Mouse (Mus musculus): ENCODE results near the gene Trim50.

The Trim50 gene

DNA sequence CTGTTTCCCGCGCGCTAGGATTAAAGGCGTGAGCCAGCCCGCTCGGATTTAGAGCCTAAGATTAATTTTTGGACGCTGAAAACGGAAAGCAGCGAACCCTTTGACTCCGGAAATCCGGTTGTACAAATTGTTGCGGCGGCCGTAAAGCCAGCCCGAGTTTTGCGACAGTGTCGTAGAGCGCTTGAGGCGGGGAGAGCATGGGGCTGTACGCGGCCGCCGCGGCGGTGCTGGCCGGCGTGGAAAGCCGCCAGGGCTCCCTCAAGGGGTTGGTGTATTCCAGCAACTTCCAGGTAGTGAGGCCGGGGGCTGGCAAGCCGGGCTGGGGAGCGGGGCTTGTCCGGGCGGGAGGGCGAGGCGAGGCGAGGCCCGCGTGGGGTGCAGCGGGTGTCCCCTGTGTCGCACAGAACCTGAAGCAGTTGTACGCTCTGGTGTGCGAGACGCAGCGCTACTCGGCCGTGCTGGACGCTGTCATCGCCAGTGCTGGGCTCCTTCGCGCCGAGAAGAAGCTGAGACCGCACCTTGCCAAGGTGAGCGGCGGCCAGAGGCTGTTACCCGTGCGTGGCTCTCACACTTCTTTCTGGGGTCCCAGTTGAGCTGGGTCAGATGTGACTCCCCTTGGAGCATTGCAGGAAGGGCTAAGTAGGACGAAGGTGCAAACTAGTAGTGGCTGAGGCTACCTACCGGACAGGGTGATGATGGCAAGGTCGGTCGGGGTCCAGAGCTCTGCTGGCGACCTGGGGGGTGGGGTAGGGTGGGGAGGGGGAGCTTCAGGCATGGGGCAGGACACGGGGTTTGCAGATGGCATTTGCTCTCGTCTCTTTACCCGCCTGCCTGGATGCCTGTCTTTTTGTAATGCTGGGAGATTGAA is 16.9 kb downstream of the Trim50 start, which contains the start of gene Nsun5:
Nsun5 (plus strand) TSS at position 167 of the 868 bp plus-strand sequence.
- DNase-seq (ENCODE audit: extremely low spot score), result peak; percentile 94

DNA sequence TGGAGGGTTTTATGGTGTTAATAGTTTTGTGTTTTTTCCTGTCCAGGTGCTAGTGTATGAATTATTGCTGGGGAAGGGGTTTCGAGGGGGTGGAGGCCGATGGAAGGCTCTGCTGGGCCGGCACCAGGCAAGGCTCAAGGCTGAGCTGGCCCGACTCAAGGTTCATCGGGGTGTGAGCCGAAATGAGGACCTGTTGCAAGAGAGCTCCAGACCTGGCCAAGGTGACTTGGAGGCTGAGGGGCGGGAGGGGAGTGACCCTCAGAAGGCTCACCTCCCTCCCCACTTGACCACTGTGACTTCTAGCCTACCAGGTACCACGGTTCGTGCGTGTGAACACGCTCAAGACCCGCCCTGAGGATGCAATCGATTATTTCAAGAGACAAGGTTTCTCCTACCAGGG is 18.1 kb downstream of the Trim50 start:
- DNase-seq (ENCODE audit: extremely low spot score), result no peak

DNA sequence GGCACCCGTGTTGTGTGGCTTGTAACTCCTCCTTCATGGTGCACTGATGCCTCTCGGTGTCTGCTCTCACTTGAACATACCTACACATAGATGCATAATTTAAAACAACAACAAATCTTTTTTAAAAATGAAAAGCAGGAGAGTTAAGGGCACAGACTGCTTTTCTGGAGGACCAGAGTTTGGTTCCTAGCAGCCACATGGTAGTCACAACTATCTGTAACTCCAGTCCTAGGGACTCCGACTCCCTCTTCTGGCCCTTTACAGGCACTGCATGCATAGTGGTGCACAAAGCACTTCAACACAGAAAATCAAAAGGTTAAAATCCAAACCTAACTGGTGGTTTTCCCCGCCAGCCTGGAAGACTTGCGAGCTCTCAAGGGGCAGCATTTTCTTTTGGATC is 20.5 kb downstream of the Trim50 start:
- DNase-seq (ENCODE audit: extremely low spot score), result no peak

DNA sequence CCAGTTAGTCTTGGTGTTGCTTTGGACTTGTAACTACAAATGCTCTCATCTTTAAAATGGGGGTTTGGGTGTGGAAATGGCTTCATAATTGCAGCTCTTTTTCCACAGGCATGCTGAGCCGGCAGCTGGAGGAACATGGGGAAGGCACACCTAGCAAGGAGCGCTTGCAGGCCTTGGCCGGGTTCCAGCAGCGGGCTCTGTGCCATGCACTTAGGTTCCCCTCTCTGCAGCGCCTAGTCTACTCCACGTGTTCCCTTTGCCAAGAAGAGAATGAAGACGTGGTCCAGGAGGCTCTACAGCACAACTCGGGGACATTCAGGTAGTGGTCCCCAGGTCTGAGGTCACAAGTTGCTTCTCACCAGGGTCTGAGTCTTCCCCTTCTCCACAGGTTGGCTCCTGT is 22.1 kb downstream of the Trim50 start:
- no peak for DNase-seq (ENCODE audit: extremely low spot score)

DNA sequence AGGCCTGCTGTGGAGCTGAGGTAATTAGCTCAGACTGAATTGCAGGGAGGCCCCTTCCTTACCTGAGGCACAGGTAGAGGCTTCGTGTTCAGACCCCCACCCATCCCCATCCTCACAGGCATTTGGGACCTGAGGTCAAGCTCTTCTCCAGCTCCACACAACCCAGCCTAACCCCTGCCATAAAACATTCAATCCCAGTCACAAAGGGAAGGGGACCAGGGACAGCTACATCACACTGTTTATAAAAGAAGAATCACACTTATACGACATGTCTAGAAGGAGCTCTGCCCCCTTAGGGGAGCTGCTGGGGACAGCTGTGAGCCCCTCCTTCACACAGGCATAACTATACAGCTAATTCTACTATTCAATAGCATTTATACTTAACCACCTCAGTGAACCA is 23.2 kb downstream of the Trim50 start:
- no peak for DNase-seq (ENCODE audit: extremely low spot score)

DNA sequence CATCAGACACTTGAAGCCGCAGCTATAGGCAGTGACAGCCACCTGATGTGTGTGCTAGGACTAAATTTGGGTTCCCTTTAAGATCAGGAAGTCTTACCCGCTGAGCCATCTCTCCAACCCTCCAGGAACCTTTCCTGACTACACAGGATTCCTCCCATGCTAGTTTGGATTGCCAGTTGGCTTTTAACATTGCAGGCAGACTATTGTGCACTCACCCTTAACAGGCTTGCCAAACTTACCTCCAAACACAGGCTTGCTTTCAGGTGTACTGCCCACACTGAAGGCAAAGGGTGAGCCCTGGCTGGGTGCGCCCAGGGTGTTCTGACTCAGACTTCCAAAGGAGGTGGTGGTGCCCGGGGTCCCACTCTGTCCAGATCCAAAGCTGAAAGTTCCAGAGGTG is 27.6 kb downstream of the Trim50 start:
- no peak for DNase-seq (ENCODE audit: extremely low spot score)

DNA sequence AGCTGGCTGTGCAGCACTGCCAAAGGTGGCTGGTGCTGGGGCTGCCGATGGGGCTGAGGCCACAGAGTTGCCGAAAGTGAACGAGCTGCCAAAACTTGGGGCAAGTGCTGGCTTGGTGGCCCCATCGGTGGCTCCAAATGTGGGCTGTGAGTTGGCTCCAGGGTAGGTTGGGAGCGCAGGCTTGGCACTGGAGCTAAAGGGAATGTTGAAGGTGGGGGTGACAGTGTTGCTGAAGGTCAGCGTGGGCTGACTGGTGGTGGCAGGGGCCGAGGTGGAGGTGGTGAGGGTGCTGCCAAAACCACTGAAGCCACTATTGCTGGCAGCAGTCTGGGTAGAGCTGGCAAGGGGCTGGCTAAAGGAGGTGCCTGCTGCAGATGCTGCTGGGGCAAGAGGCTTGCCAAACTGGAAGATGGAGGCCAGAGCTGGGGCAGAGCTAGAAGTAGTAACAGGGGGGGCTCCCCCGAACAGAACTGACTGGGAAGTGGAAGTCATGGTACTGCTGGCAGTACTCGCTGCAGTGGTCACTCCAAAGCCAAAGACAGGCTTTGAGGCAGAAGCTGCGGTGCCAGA is 28.3 kb downstream of the Trim50 start:
- DNase-seq (ENCODE audit: extremely low spot score), result no peak

DNA sequence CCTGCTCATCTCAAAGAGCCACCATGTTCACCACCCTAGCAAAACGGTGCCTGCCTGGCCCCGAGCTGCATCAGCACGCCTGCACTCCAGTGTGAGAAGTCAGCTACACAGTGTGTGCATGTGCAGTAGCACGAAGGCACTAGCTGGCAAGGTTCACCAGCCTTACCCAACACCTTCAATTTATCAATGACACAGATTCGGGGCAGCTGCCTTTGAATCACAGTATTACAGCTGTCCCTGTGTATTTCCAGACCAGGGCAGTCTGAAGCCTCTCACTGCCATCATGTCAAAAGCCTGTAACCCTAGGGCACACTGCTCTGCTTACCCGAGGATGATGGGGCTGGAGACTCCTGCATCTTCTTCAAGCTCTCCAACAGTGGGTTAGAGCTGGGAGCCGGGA is 29.7 kb downstream of the Trim50 start:
- DNase-seq (ENCODE audit: extremely low spot score), result no peak

DNA sequence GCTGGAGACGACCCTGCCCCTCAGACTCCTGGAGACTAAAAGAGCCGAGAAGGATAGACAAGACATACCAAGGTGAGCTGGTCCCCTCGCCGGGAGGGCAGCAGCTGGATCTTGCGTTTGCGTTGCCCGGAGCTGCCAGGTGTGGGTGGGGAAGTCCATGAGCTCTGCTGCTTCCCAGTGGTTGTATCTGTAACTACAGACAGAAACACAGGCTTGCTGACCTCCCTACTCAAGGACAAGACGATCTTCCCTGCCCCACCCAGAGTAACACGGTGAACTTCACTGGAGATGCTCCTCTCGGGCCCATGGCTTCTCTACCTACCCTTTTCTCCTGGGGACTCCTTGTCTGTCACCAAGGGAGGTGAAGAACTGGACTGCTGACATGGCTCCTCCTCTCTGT is 30.7 kb downstream of the Trim50 start:
- DNase-seq (ENCODE audit: extremely low spot score), result no peak

DNA sequence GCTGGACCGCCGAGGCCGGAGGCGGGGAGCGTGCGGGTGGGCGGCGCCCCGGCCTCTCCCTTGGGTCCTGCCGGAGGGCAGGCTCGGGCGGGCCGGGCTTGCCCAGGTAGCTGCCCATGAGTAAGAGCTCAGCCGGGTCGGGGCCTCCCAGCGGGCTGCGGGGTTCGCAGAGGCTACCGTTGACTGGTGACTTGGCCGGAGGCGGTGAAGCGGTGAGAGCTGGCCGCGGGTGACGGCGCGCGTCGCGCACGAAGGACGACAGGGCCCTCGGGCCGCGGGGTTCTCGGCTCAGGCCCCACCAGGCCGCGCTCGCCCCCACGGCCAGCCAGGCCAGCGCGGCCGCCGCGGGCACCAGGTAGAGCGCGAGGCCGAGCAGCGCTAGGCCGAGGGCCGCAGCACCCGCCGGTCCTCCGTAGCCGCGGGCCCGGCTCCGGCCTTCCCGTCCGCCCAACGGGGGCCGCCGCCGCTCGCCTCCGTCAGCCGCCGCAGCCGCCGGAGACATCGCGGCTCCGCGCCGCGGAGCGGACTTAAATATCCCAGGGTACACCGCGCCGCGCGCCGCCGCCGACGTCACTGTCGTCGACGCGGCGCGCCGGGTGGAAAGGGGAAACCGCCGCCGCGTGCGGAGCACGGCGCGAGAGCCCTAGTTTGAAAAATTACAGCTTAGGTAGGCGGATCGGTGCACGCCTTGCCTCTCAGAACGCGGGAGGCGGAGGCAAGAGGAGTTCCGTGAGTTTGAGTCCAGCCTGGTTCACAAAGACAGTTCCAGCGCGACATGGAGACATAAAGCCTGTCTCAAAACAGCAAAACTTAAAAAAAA is 41.1 kb downstream of the Trim50 start, which contains the start of gene Pom121:
Pom121 (minus strand) TSS at position 543 of the 820 bp plus-strand sequence.
- DNase-seq (ENCODE audit: extremely low spot score), result peak; percentile 83

DNA sequence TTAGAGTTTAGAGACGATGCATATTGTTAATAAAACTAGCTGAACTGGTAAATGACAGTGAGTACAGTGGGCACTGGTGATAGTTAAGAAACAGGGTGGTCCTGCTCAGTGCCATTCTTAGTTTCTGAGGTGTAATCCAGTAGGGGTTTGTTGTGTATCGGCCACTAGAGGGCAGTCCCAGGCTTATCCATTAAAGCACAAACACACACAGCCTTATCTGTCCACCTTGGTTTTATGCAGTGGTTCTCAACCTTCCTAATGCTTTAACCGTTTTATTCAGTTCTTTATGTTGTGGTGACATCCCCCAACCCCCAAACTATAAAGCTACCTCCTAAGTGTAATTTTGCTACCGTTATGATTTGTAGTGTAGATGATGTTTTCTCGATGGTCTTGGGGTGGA is 42.7 kb downstream of the Trim50 start:
- peak; percentile 27 for DNase-seq (ENCODE audit: extremely low spot score)

DNA sequence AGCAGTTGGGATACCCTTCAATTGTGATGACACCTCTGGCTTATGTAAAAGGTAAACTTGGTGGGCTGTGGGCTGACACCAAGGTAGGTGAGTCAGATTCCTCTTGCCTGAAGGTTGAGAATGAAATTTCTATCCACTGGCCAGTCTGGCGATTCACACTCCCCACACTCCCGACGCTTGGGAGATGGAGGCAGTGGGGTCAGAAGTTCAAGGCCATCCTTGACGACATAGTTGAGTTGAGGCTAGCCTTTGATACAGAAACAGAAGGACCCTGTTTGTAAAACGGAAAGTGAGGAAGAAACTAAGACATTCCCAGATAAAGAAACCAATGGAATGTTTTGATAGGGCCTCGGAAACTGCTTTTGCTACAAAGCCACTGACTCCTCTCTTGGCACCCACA is 46.3 kb downstream of the Trim50 start:
- DNase-seq (ENCODE audit: extremely low spot score), result no peak

DNA sequence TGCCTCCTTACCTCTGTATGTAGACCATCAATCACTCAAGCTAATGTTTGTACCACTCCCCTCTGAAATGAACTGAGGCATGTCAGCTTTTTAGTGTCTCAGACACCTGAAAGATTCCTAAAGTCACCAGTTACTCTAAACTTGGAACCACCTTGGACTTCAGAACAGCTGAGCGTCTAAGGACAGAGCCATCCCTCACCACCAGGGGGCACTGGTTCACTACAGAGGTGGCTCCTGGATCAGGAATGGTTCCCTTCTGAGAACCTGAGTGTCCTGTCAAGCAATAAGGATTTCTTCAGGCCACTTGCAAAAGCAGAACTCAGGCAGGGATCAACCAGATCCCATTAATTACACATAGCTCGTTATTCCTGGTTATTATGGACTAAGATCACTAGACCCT is 47.1 kb downstream of the Trim50 start:
- peak; percentile 69 for DNase-seq (ENCODE audit: extremely low spot score)

DNA sequence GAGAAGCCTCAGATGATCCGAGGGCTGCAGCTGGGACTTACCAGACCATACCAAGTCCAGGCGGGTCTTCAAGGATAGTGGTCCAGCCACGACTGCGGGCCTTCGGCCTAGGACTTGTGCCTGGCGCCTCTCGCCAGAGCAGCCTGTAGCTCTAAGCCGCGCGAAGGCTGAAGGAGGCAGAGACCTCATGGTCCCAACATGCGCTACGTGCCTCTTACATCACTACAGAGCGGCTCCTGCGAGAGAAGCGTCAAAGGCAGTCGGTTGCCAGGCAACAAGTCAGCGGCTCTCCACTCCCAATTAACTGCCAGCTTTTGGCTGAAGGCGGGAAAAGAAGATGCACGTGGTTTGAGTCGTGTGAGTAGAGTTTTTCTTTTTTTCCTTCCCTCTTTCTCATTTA is 51.5 kb downstream of the Trim50 start:
- DNase-seq (ENCODE audit: extremely low spot score), result peak; percentile 32

DNA sequence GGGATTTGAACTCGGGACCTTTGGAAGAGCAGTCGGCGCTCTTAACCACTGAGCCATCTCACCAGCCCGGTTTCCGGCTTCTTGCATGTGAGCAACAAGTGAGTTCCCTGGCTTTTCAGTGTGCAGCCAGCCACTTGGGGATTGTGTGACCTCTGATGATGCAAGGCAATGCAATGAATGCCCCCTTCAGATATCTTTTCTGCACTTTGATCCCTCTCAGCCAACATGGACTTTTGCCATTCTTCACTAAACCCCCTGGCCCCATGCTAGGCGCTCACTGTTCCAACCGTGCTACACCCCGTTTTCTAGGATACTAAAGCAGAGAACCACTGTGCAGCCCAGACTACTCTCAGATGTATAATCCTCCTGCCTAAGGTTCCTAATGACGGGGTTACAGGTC is 52.3 kb downstream of the Trim50 start:
- DNase-seq (ENCODE audit: extremely low spot score), result no peak

DNA sequence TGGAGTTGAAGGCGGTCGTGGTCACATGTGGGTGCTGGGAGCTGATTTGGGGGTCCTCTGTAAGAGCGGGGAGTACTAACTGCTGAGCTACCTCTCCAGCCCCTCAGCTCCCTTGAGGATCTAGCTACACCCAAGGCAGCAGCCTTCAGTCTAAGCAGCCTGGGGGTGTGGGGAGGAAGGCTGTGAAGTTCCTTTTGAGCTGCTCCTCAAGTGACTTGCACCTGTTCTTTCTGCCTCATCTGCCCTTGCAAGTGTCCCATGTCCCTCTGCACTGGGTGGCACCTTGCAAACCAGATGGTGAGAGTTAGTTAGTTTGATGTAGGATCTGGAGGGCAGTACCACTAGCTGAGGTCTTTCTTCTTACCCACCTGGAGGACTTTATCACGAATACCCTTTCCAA is 55.0 kb downstream of the Trim50 start:
- no peak for DNase-seq (ENCODE audit: extremely low spot score)

DNA sequence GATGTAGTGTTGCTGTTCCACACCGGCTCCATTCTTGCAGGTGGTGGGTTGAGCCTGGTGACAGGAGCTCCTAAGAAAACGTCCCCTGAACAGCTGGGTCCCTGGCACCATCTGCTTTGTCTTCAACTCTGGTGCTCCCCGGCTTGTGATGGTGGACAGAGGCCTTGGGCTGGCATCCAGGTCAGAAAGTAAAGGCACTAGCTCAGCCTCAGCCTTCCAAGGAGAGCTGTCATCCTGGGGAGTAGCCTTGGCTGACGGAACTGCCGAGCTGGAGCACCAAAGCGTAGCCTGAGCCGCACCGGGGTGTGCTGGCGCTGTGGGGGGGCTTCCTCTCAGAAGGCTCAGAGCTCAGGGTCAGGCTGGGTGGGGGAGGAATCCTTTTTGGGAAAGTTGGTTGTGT is 57.2 kb downstream of the Trim50 start:
- no peak for DNase-seq (ENCODE audit: extremely low spot score)

Measured in embryo, embryonic 9.5 days (tissue).